Mouse (Mus musculus) NIH3T3 (cell line): ENCODE results near the gene Xrra1.
"Not testable (repeated sequence)": the region's sequence is repeated elsewhere in the genome, so short reads cannot be mapped to it uniquely, and the experiment has no call there.

ENCODE experiments used
- DNase-seq: peaks from one replicate; pipeline ENCODE4 v3.0.0-alpha.2; 2012; ENCODE audit warnings: low read depth

Xrra1 gene

DNA sequence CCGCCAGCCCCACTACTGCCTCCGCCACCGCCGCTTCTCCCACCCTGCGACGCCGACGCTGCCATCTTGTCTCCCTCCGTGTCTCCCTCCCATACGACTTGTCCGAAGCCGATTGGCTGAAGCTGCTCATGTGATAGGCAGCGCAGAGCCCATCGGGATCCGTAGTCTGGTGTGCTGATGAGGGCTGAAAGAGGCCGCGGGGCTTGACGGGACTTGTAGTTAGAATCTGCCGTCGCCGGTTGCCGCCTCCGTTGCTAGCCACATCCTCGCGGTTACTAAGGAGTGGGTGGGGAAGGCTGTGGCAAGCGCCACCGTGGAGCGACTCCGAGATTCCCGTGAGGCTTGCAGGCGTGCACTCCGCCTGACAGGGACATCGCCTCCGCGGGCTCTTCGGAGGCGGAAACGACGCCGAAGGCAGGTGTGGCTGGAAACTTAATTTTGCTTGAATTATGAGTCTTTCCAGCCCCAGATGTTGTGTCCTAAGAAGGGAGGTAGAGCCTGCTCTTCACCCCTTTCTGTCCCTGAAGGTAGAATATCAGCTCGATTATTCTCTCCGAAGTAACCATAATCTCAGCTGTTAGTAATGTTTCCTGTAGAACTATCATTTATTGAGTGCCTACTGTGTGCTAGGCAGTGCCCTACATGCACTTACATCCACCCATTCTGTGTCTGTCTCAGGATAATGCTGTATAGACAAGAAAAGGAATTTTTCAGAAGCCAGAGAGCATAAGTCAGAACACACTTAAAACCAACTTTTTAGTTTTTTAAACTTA lies at the start of gene Xrra1:
TSS of gene Xrra1 (plus strand) at position 304 of the 773 bp plus-strand sequence.
- DNase-seq, result peak; percentile 96

GRCm38 (mm10) chr7:99810814-99811213 lies 48.1 kb upstream of the Xrra1 start:
- DNase-seq, result no peak

DNA sequence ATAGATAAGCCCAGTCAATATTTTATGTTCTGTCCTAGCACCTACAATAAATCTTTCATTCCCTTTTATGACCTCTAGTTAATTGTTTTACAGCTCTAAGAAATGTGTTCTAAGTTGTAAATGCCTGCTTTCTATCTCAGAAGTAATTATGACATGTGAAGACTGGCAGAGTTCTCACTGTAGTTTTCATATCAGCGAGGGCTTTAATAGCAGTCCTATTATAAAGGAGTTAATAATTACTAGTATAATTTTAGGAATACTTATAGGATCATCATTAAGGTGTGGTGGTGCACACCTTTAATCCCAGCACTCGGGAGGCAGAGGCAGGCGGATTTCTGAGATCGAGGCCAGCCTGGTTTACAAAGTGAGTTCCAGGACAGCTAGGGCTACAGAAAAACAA lies 47.3 kb upstream of the Xrra1 start:
- DNase-seq, result no peak

- peak; percentile 50 for DNase-seq
These were observed 45.5 kb upstream of the Xrra1 start for GRCm38 (mm10) chr7:99813394-99813793.

DNA sequence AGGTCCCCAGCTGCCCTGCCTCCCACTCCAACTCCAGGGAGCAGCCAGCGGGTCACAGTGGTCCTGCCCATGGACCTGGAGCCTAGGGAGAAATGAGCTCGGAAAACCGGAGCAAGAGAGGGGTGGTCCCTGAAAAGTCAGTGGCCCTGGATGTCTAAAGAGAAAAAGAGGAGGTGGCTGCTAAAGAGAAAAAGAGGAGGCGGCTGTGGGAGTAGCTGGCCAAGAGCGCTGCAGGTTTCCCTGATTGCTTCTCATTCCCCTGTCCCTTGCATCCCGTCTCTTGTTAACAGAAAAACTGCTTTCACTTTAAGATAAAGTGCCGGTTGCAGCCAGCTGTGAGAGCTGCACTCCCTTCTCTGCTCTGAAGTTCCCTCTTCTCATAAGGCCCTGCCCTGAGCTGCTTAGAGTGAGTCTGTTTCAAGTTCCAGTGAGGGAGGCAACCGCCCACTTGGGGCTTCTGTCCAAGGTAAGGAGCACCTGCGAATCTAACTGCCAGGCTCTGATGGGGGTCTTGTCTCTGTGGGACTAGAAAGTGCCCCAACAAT lies 40.7 kb upstream of the Xrra1 start:
- DNase-seq, result not testable (repeated sequence)

DNA sequence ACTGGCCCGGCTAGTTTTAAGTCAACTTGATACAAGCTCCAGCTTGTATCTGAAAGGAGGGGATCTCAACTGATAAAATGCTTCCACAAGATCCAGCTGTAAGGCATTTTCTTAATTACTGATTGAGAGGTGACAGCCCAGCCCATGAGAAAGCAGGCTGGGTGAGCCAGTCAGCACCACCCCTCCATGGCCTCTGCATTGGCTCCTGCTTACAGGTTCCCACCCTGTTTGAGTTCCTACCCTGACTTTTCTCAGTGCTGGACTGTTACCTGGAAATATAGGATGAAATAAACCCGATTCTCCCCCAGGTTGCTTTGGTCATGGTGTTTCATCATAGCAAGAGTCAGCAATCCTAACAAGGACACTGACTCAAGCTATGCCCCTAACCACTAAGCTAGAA lies 37.0 kb upstream of the Xrra1 start:
- no peak for DNase-seq

DNA sequence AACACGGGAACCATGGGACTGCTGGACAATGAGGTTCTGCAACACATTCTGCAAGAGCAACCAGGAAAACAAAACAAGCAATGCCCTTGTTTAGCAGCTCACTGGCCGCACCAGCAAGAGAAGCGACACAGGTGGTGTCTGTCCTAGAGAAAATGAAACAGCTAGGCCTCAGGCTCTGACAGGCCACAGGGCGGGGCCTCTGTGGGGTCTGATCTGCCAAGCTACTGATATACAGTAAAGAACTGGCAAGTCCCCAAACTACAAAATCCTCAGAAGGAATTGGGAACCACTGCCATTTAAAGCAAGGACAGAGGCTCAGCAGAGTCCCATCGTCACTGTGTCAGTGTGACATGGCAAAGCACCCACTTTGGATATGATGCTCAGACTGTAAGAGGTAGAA lies 36.5 kb upstream of the Xrra1 start:
- DNase-seq, result no peak

DNA sequence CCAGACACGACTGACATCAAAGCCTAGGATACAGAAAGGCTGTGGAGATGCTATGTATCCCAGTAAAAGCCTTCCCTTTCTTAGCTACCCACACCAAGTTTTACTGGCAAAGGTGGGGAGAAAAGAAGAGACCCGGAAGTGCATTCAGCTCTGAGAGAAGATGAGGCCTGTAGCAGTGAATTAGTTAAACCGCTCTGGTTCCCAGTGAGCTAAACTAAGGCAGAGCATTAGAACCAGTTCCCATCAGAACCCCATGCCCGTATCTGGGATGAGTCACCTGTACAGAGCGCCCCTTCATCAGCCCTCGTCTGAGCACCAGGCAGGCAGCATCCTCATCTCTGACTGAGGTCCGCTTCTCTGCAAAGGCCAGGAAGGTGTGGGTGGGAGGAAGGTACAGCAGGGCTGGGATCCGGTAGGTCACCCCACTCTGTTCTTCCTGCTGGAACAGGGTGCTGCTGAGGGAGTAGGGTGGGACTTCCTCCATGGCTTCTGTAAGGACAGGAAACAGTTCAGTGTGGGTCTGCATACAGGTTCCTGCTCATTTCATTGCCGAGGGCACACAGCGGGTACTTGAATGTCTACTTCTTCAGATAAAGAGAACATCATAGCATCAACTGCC lies 35.8 kb upstream of the Xrra1 start:
- no peak for DNase-seq

DNA sequence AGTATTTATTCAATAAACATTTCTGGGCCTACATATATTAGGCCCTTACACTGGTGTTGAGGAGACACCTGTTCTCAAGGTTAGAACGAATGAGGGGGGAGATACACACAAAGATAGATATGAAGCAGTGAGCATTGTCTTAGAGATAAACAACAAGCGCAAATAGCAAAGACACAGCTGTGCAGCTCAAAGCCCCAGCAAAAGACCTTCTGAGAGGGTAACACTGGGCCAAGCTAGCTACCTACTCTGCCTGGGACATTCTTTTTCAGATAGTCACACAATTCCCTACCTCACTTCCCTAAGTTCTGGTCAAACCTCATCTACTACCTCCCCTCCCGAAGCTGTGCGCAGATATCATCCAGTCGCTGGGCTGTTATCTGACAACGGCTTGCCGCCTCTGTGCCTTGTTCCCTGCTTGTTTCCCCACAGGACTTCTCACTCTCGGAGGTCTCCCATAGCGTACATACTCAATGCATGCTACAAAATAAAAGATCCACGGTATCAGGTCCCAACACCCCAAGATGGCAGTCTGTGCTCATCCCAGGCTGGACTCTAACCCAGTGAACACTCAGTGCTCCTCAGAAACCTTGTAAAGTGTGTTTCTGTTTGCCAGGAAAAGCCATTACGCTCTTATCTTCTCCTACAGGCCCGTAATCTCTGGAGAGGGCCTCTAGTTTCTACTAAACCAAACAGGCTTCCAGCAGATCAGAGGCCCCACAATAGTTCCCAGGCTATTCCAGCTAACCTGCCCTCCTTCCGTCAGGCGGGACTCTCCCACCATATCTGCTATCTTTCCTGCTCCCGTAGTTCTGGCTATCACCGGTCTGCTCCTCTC lies 34.0 kb upstream of the Xrra1 start:
- DNase-seq, result no peak

DNA sequence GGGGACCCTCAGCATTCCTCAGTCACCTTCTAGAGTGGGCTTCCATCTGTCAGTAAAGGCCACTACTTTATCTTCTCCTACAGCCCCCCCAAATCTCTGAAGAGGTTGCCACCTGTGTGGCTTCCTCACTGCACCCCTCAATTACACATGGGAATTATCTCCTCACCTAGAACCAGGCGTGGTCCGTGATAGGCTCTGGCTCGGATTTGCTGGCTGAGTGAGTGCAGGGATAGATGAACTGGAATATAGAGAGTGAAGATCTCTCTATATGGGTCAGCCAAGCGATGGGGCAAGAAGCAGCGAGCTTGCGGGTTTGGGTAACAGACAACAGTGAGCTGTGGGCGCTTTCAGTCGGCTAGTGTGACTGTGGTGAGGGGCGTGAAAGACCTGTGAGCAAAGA lies 33.4 kb upstream of the Xrra1 start:
- no peak for DNase-seq

GRCm38 (mm10) chr7:99826096-99826495 lies 32.8 kb upstream of the Xrra1 start:
- DNase-seq, result no peak

- peak; percentile 96 for DNase-seq
These were observed 30.8 kb upstream of the Xrra1 start, which contains the start of gene Neu3 for GRCm38 (mm10) chr7:99828083-99828570. Neu3 (minus strand) TSS chr7:99828417.

DNA sequence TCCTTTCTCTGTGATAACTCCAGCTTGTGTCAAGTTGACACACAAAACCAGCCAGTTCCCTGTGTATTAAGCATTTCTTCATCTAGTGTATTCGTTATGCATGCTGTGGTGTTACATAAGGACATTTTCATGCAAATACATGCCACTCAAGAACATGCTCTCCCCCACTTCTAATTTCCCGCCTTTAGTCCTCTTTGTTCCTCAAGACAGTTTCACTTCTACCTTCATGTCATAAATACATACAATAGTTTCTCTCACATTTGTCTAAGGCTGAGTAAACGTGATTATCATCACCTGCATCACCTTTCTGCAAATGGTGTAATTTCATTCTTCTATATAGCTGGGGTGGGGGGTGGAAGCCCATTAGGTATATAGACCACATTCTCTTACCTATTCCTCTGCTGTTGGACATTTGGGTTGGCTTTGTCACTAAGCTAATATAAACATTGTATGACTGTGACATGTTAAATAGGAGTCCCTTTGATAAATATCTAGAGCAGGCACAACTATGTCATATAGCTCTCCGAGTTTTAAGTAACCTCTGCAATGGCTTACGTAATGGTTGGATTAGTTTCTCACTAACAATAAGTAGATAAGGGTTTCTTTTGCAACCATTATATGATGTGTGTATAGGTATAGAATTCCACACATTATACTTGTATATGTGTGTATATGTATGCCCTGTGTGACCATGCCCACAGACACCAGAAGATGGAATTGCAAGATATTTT lies 25.6 kb upstream of the Xrra1 start:
- DNase-seq, result no peak

- no peak for DNase-seq
These were observed 25.1 kb upstream of the Xrra1 start for GRCm38 (mm10) chr7:99833846-99834222.

- DNase-seq, result no peak
These were observed 24.5 kb upstream of the Xrra1 start for GRCm38 (mm10) chr7:99834314-99834853.

GRCm38 (mm10) chr7:99836781-99837180 lies 22.1 kb upstream of the Xrra1 start:
- DNase-seq, result no peak

DNA sequence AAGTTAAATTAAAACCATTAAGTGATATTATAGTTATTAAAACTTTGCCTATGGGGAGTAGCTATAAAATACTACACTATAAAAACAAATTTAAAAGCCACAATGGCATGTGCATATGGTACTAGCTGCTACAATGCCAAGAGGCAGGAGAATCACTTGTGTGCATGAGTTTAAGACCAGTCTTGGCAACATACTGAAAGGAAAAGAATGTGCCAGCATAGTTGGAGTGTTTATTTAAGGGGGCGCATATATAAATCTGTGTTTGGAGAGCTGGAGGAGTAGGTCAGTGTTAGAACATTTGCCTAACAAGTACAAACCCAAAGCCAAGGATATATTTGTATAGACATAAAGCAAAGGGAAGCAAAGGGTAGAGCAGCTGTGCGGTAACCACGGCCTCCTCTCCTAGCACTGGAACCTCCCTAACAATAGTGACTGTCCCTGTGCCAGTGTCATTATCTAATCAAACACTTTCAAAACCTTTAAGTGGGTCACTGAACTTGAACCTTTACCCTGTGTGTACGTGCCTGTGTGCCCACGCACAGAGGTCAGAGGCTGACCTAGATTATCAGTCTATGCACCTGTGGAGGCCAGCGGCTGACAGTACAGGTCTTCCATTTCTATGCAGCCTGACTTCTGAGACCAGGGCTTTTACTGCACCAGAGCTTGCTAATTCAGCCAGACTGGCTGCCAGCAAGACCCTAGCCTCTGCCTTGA lies 21.4 kb upstream of the Xrra1 start:
- no peak for DNase-seq

DNA sequence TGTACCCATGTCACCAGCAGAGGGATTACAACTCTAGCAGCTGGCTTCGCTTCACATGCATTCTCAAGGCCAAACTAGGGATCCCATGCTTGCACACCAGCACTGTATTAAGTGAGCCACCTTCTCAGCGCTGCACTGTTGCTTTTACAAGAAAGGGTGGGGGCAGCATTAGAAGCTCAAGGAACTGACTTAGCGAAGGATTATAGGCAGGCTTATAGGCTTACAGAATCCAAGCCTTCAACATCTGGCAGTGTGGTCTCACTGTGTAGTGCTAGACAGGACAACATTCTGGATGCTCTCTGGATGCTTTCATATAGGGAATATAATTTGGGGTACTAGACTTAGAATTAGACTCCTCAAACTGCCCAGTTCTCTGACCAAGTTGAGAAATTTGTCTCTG lies 20.7 kb upstream of the Xrra1 start:
- DNase-seq, result no peak

DNA sequence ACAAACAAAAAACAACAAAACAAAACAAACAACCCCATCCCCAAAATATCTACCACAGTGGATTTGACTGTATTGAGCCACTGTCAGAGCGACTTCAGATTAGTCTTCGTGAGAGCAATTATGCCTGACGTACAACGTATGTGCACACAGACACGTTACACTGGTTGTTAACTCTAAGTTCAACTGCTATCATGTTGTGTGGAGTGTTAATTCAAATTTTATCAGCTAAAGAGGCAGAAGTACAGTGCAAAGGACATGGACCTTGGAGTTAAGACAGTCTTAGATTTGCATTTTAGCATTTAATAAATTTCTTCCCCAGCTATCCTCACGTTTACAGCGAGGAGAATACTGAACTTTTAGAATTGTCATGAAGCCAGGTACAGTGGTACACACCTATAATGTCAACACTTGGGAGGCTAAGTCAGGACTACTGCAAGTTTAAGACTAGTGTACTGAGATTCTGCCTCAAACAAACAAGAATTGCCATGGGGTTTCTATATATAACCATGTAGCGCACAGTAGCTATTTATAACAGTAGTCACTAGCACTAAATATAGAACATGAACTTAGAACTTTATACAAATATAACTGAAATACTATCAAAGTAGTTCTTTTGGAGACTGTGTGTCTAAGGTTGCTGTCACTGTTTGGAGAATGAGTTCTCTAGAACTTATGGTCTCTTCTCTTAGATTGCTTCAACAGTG lies 13.2 kb upstream of the Xrra1 start:
- no peak for DNase-seq

GRCm38 (mm10) chr7:99850534-99850933 lies 8.4 kb upstream of the Xrra1 start:
- no peak for DNase-seq
